Mouse (Mus musculus) right cerebral cortex, postnatal 4 days (tissue): ENCODE measurements around the gene Hist1h2ae.
A peak's percentile ranks its signal among the peaks of the same experiment; 100 is the strongest.
"Not testable (repeated sequence)": the region's sequence is repeated elsewhere in the genome, so short reads cannot be mapped to it uniquely, and the experiment has no call there.

Experiments
- DNase-seq: peaks from one replicate; pipeline ENCODE4 v3.0.0-alpha.2; 2022

Hist1h2ae gene

DNA sequence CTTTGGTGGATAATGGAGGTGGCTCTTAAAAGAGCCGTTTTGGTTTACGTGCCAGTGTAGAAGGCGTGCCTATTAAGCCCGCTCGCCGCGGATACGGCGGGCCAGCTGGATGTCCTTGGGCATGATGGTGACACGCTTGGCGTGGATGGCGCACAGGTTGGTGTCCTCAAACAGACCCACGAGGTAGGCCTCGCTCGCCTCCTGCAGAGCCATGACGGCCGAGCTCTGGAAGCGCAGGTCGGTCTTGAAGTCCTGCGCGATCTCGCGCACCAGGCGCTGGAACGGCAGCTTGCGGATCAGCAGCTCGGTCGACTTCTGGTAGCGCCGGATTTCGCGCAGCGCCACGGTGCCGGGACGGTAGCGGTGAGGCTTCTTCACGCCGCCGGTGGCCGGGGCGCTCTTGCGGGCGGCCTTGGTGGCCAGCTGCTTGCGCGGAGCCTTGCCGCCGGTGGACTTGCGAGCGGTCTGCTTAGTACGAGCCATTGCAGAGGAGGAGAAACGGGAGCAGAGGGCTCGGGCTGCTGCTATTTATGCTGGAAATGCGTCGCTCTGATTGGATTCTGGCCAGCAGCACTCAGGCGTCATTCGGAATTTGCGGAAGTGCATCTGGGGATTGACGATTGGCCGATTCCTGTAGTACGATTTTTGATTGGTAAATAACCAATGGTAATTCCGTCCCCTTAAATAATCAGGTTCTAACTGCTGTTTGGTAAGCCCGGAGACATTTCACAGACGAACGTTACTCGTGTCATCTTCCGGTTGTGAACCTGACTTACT is 8.9 kb downstream of the Hist1h2ae start, which contains the start of gene Hist1h3e:
TSS of gene Hist1h3e (minus strand) at position 487 of the 777 bp plus-strand sequence.
- peak; percentile 93 for DNase-seq

GRCm38 (mm10) chr13:23561531-23561882 is 9.5 kb downstream of the Hist1h2ae start:
- not testable (repeated sequence) for DNase-seq

- DNase-seq = not testable (repeated sequence)
These were observed 10.3 kb downstream of the Hist1h2ae start for GRCm38 (mm10) chr13:23560699-23561098.

GRCm38 (mm10) chr13:23556906-23557305 is 14.1 kb downstream of the Hist1h2ae start:
- DNase-seq = no peak

GRCm38 (mm10) chr13:23555839-23556416 is 15.1 kb downstream of the Hist1h2ae start:
- DNase-seq = peak; percentile 40

GRCm38 (mm10) chr13:23554925-23555838 is 15.8 kb downstream of the Hist1h2ae start:
- peak; percentile 60 for DNase-seq

- DNase-seq = no peak
These were observed 16.6 kb downstream of the Hist1h2ae start for GRCm38 (mm10) chr13:23554393-23554792.

DNA sequence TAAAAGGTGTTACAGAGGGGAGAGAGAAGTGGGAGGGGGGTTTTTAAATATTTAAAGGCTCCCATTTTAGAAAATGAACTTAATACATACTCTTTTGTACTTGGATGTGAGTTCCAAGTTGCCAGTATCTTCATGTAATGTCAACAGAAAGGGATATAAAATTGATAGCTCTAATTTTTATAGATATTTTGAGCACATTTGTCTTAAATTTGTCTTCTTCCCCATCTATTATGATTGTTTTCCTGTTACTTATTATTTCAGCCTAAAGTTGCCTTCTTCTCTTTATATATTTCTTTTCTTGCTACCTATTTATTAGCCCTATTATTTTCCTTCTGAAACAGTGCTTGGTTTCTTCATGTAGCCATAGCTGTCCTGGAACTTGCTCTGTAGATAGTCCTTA is 18.1 kb downstream of the Hist1h2ae start, which contains the start of gene Hist1h1d:
TSS of gene Hist1h1d (plus strand) at position 301 of the 400 bp plus-strand sequence.
- DNase-seq = no peak

GRCm38 (mm10) chr13:23551931-23552914 is 18.8 kb downstream of the Hist1h2ae start:
- DNase-seq = no peak

- peak; percentile 76 for DNase-seq
These were observed 19.7 kb downstream of the Hist1h2ae start, which contains the start of gene Hist1h4f for GRCm38 (mm10) chr13:23551146-23551834. Gene Hist1h4f, minus strand, starts transcription at chr13:23551648.

- DNase-seq = no peak
These were observed 20.3 kb downstream of the Hist1h2ae start for GRCm38 (mm10) chr13:23550761-23551145.

DNA sequence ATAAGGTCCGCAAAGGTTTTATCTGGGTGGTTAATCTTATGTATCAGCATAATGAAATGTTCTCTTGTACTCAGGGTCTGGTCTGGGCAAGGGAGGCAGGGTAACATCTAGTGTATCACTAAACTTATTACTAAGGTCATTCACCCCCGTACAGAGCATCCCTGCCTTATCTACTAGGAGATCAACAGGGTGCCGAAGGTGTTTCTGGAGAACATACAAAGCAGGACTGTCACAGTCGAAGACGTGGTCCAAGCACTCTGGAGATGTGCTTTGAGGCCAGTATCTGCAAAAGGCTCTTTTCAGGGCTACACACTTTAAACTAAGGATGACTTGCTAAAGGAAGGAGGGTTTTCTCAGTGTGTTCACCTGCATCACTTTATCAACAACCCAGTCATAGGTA is 24.3 kb downstream of the Hist1h2ae start:
- no peak for DNase-seq

DNA sequence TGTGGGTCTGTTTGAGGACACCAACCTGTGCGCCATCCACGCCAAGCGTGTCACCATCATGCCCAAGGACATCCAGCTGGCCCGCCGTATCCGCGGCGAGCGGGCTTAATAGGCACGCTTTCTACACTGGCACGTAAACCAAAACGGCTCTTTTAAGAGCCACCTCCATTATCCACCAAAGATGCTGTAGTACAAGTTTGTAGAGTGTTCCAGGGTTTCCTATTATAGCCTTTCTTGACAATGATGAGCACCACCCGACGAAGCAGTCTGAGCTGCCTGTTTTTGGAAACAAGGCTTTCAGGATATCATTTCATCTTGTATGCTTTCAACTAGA is 26.3 kb downstream of the Hist1h2ae start:
- not testable (repeated sequence) for DNase-seq

GRCm38 (mm10) chr13:23543965-23544786 is 26.8 kb downstream of the Hist1h2ae start, which contains the start of gene Hist1h3f:
Gene Hist1h3f, plus strand, starts transcription at chr13:23544052.
- peak; percentile 44 for DNase-seq

DNA sequence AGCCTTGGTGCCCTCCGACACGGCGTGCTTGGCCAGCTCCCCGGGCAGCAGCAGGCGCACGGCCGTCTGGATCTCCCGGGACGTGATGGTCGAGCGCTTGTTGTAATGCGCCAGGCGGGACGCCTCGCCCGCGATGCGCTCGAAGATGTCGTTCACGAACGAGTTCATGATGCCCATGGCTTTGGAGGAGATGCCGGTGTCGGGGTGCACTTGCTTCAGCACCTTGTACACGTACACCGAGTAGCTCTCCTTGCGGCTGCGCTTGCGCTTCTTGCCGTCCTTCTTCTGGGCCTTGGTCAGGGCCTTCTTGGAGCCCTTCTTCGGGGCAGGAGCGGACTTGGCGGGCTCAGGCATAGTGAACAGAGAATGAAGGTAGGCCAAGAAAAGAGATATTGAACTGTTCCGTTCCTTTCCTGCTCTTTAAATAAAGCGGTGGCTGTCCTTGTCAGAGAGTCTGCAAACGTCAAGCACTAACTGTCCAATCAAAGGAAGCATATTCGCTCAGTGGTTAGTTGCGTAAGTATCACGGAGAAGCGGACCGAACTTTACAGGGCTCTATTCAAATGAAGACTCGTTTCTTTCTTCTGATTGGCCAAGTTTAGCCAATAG is 27.9 kb downstream of the Hist1h2ae start, which contains the start of gene Hist1h2bh:
TSS of gene Hist1h2bh (minus strand) at position 394 of the 609 bp plus-strand sequence.
- DNase-seq = peak; percentile 14

- DNase-seq = not testable (repeated sequence)
These were observed 28.6 kb downstream of the Hist1h2ae start for GRCm38 (mm10) chr13:23542225-23542980.

DNA sequence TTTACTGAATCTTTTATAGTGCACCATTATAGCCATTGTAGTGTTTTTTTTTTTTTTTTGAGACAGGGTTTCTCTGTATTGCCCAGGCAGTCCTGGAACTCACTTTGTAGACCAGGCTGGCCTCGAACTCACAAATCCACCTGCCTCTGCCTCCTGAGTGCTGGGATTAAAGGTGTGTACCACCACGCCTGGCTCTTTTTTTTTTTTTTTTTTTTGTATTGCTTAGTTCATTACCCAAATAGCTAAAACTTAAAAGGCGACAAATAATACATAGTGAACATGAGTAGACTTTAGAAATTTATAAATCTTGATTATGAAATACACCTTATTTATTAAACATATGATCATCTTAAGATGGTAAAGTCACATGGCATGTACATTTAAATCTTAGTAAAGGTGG is 29.5 kb downstream of the Hist1h2ae start:
- no peak for DNase-seq

GRCm38 (mm10) chr13:23539821-23540220 is 31.2 kb downstream of the Hist1h2ae start:
- DNase-seq = not testable (repeated sequence)

DNA sequence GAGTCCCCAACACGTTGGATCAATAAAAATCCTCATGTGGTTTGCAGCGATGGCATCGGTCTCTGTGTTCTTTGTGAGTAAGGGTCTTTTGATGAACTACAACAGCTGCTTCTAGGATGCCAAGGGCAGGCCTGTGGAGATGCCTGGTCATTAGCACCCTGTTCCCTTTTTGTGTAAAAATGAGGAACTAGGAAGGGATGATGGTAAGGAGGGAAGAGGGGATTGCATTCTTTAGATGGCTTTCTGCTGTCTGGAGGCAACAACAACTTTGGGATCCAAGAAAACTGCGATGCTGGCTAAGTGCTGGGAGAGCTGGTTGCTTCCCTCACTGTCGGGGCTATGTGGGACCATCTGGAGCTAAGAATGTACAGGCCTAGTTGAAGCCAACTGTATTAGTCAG is 32.8 kb downstream of the Hist1h2ae start:
- no peak for DNase-seq
